Mouse (Mus musculus) induced T-regulatory cell, adult 2 months (primary cell): ENCODE results near the gene Serpinb9b.

Experiments used
- DNase-seq: peaks from one replicate; pipeline ENCODE4 v3.0.0-alpha.2; 2012; ENCODE audit warnings: low read depth

The Serpinb9b gene

DNA sequence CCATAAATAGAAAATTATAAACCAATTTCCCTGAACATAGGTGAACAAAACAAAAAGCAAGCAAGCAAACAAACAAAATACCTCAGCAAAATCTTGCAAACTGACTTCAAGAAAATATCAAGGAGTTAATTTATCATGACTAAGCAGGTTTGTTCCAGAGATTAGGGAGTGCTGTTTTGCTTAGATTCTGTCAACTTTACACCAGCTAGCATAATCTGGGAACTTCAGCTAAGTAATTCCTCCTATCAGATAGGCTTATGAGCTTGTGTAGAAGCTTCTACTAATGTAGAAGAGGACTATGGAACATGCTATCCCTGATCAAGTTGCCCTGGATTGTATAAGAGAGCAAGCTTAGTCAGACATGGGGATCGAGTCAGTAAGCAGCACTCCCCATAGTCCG, 20.0 kb downstream of the Serpinb9b start:
- DNase-seq, result no peak

DNA sequence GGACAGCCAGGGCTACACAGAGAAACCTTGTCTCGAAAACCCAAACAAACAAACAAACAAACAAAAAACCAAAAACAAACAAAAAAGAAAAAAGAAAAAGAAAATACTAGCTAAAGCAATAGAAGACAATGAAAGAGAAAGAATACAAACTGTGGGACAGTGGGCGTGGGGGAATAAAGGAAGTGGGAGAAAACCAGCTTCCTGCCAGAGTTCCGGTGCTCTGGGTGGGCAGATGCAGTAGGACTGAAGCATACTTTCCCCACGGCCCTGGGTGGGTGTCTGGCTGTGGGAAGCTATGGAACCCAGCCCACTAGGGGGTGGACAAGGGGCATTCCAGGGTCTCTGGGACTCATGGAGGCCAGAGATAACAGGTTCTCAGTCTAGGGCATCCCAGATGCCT, 21.0 kb downstream of the Serpinb9b start:
- DNase-seq, result peak; percentile 16

DNA sequence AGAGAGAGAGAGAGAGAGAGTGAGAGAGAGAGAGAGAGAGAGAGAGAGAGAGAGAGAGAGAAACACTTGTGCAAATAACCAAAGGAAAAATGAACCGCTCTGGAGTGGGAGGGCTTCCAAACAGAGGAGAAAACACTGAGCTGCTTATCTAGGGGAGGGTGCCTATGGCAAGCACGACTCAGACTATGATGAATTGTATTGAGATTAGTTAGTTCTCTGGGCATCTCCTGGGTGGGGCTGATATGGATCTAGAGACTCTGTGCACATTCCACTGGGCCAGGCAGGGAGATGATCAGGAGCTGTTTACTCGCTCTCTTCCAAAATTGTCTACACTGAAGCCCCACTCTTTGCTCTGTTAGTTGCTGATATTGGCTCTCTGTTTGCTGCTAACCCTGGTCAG, 24.5 kb downstream of the Serpinb9b start:
- DNase-seq, result no peak

DNA sequence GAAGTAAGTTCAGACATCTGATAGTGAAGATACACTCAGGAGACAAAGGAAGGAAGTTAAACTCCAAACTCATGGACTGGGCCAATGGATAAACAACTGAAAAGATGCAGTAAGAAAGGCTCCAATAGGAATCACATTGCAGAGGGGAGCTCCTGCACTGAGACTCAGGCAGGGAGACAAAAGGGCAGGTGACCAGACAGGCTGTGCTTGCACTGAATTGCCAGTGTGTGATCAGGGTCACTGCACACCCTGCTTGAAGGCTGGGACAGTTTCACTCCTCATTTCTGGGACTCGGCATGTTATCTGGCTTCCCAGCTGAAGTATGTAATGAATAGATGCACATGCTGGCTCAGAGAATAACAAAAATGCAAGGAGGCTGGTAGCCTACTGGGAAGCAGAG, 35.8 kb downstream of the Serpinb9b start:
- DNase-seq, result no peak

DNA sequence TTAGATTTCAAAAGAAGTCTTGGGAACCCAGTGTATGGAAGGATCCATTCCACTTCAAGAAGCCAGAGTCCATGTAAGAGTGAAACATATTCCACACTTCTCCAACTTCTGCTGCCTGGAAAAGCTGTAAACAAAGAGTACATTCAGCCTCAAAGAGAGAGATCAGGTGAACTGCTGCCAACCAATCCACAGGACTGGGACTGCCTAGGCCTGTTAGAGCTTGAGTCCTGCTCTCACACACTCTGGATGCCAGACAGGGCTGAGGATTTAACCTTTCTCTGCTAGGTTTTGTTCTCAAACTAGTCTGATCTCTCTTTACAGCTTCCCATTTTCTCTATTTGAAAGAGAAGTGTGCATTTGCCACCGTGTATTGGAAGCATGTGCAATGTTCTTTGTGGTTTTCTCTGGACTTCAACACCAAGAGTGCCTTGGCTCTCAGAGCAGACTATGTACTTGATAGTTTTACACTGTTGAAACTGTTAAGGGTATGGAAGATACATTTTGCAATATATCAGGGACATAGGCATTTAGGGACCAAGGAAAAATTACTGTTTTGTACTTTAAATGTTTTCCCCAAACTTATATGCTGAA, 40.3 kb downstream of the Serpinb9b start:
- no peak for DNase-seq

DNA sequence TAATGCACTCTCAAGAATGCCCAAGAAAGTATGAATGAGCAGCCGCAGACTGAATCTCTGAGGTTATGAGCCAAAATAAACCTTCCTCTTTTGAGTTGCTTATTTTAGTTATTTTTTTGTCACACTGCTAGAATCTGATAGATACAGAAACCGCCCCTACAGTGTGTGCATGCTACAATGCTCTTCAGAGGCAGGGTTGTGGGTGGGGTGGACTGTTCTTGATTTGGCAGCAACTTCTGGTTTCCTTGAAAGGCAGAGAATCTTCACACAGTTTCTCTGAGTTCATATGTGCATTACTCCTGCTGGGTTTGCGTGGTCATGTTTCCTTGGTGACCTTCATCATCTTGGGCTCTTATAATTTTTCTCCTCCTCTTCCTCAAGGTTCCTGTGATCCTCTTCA, 40.9 kb downstream of the Serpinb9b start:
- DNase-seq, result no peak

DNA sequence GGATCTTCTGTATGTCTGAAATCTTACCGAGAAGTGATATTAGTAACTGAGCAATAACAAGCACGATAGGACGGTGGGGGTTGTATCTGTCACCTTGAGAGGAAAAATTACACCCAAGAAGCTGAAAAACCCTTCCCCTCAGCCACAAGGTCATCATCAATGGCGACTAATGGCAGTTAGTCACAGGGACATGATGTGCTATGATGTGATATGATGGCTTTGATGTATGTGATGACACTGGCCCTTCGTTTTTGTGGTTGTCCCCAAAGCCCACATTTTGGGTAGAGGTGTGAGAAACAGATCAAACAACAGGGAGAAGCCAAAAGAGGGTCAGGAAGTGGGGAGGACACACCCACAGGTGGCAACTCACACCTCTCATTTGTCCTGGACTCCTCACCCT, 44.6 kb downstream of the Serpinb9b start:
- peak; percentile 43 for DNase-seq

DNA sequence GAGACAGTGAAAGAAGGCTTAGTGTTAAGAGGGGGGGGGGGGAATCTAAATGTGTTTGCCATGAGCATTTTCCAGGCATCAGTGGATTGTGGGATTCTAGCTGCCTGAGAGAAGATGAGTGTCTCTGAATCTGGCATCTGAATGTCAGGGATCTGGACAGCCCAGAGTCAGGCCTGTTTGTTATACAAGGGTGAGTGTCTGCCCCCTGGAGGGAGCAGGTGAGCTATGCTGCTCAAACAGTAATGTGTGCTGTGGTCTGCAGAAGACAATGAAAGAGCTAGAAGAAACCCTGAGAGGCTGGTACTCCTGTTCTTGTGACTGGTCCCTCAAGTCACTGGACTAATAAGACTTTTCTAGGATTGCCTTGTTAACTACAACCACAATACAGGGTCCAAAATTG, 46.8 kb downstream of the Serpinb9b start:
- DNase-seq, result peak; percentile 60

DNA sequence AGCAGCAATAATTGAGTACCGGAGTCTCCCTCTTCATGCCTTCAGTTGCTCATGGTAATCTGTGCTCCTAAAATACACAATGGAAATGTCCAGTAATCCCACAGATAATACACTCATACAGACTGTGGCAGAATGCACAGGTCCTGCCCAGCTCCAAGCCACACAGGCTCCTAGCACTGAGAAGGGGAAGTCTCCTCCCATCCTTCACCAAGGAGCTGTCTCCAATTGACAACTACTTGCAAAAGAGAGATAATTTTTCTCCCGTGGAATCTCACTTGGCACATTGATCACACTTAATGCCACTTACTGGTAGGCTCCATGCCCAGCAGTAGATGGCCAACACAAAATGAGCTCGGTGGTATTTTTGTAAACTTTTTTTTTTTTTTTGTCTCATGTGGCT, 49.0 kb downstream of the Serpinb9b start:
- peak; percentile 16 for DNase-seq

DNA sequence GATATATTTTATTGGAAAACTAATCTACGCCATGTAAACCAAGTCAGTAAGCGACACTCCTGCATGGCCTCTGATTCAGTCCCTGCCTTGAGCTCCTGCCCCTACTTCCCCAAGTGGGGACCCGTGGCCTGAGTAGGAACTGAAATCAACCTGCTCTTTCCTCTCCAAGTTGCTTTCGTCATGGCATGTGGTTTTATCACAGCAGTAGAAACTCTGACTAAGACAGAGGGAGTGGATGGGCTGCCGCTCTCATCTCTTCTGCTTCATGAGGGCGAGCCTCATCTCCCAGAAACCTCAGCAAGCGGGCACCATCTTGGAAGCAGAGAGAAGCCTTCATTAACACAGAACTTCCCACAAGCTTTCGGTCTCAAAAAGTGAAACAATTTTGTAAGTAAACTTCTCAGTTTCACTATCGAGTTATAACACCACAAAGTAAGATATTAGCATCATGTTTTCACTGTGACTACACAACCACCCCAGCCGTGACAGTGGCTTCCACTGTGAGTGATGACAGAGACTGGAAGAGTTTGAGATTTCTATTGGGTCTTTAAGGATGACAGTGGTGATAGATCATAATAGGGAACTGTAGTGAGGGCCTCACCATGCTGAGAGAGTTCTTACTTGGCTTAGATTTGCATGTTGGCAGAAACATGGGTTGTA, 49.9 kb downstream of the Serpinb9b start:
- DNase-seq, result peak; percentile 65

DNA sequence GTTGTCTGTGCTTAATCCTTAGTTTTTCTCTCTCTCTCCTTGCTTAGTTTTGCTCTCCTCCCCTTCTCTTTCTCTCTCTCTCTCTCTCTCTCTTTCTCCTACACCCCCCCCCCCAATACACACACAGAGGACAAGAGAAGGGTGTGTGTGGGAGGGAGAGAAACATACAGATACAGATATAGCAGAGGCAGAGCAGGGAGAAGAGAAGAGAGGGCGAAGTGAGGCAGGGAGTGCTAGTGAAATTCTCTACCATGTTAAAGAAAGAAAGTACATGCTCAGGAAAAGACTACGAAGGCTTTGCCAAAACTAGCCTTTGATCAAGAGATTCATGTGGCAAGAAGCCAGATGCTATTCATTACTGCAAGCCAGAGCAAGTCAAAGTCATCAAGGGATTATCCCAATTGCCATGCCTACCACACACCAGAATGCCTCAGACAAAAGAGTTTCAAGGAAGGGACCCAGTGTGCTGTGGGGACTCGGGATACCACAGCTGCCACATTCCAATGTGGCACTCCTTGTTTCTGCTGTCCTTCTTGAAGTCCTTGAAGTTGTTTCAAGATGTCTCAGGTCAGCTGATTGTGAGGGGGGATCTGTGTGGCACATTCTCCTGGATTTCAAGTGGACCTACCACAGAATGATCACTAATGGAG, 51.0 kb downstream of the Serpinb9b start, which contains the start of gene Serpinb1b:
TSS of gene Serpinb1b (plus strand) at position 520 of the 650 bp plus-strand sequence.
- DNase-seq, result no peak

DNA sequence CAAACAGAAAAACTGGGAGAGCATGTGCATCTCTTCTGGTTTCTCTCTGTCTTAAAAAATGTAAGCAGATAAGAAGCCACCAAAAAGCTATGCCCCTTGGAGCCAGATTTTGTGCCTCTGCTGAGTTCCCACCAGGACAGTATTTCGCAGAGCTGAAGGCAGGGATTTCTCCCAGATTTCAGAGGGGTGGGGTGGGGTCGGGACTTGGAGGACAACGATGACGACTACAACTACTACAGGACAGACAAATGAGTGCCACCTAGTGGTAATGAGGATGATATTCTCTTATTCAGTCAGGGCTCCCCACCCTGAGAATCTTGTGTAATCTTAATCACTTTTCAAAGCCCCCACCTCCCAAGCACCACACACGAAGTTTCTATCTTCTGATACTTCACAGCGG, 52.2 kb downstream of the Serpinb9b start:
- DNase-seq, result peak; percentile 59

DNA sequence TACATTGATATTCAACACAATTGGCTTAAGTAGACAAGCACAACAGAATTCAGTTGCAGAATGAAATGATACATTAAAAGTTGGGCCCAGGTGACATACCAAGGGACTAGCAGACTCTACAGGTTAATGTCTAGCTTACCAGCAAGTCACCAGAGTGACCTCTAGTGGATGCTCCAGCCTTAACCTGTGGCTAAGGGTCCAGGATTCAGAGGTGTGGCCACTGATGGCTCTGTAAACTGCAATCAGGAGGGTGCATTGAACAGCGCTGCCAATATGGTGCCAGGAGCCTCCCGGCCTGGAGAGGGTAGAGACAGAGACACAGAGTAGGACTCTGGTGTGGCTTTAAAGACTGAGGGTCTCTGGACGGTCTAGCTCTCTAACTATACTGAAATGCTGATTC, 53.1 kb downstream of the Serpinb9b start:
- peak; percentile 26 for DNase-seq

DNA sequence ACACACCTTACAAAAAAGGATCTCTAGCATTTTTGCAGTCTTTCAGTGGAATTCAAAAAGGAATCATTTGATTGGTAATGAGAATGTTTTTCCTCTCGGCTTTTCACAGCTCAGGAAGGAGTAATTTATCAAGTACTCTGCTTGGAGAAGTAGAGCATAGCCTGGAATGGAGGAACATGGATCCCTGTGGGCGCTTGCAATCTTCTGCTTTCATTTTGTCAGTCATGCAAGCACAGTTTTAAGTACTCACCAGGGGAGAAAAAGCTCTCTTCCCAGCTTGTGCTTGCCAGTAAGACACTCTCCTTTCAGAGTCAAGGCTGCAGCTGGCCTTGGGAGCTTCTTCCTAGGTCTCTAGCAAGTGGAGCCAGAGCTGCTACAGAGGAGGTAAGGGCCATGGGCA, 56.6 kb downstream of the Serpinb9b start:
- no peak for DNase-seq

DNA sequence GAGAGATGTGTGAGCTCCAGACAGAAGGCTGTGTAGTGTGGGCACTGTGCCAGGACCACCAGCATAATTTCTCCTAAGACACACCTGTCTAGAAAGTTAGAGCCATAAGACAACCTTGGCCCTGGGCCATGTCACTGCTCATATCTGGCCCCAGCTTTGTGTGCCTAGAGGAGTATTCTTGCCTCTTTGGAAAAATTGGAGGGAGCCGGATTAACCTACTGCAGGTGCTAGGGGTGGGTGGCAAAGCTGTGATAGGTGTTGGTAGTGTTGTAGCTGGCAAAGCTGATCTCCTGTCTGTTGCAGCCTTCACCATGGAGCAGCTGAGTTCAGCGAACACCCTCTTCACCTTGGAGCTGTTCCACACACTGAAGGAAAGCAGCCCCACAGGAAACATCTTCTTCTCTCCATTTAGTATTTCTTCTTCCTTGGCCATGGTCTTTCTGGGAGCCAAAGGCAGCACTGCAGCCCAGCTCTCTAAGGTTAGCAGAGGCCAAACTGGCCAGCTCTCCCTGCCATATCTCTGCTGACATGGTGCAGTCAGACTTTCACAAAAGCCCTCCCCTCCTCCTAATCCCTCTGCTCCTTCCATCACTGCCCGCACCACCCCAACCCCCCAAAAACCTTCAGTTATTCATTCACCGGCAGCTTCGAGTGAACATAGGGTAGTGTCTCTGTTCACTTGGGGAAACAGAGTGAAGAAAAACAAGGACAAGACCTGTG, 57.9 kb downstream of the Serpinb9b start:
- no peak for DNase-seq

DNA sequence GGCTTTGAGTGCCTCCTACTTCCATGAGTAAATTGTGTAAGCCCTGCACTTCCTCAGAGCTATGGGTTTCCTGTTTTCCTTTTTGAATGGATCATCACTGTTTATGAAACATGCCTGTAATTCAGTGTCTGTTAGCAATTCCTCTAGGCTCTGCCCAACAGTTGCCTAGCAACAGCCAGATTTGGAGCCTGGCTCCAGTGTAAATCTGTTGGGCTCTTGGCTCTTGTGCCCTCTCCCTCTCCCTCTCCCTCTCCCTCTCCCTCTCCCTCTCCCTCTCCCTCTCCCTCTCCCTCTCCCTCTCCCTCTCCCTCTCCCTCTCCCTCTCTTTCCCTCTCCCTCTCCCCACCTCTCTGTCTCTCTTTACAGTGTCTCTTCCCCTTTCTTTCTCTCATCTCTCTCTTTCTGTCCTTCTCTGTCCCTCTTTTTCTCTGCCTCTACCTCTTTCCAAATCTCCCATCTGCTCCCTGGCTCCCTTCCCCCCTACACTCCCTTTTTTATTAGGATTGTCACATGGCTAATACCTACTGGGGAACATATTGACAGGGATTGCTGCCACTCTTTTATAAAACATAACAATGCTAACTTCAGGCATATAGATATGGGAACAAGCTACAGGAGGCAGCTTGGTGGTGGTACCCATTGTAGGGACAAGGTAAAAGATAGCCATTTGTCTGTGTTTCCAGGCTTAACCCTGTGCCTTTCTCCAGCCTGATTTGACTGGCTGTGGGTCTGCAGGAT, 58.6 kb downstream of the Serpinb9b start:
- no peak for DNase-seq

DNA sequence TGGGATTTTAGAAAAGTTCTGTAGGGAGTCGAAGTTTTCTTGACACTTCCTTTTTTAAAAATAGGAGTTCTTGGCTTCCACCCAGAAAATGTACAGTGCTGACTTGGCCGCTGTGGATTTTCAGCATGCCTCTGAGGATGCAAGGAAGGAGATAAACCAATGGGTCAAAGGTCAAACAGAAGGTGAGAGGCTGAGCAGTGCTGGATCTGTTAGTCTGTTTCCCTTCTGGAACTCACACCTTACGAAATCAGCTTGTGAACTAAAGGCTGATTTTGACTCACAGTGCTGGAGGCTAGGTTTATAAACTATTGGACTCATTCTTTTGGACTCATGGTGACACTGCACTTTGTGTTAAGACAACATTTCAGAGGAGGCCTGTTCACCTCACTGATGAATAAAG, 62.4 kb downstream of the Serpinb9b start:
- no peak for DNase-seq

DNA sequence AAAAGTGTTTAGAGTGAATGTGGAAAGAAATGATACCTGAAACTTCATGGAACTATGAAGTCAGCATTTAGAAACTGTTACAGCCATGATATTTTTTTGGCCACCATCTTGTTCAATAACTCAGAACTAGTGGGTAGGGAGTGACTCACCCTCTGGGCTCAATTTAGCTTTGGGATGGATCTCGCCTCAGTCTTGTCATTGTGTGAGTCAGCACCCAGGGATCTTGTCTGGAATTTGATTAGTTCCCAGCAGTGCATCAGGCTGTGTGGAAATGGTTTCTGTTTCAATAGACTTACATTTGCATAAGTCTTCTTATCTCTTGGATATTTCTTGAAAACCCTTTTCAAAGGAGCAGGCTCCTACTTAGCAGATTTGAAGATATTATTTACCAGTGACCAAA, 63.3 kb downstream of the Serpinb9b start:
- DNase-seq, result no peak

DNA sequence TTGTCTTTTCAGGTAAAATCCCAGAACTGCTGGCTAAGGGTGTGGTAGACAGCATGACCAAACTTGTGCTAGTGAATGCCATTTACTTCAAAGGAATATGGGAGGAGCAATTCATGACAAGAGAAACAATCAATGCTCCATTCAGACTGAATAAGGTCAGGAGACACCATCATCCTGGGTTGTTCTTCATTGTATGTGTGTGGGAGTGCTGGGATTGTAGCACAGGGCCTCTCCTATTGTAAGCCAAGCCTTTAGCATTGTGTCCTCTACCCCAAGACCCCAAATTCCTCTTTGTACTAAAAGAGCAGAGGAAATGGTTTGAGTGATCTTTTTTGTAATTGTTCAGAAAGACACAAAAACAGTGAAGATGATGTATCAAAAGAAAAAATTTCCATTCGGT, 64.1 kb downstream of the Serpinb9b start:
- DNase-seq, result no peak
